Mouse (Mus musculus) heart, embryonic 15.5 days (tissue): ENCODE measurements around the gene Ccr3. TPM values are rescaled to one million over a fixed set of nuclear protein-coding genes. Genes with fewer than 3 reads are reported as not detected.
"Not testable (repeated sequence)": the region's sequence is repeated elsewhere in the genome, so short reads cannot be mapped to it uniquely, and the experiment has no call there.

Source experiments
- ATAC-seq: fragments of 200-750 bp; cut with Nextera tagmentation; replicated peaks from 2 replicates; pipeline ENCODE4 v1.8.0; 2017; ENCODE audit warnings: low read depth, moderate TSS enrichment; ENCODE audit not compliant: insufficient number of reproducible peaks, insufficient read depth, low FRiP score
- H3K27ac ChIP-seq: fragments of 300-500 bp; sonication (generic); 2 replicates; pipeline ENCODE4 v1.5.1; 2015; ENCODE audit warnings: mild to moderate bottlenecking, inconsistent platforms
- H3K27me3 ChIP-seq: fragments of 300-500 bp; sonication (generic); 2 replicates; pipeline ENCODE4 v1.6.1; 2015; ENCODE audit warnings: inconsistent platforms
- H3K36me3 ChIP-seq: fragments of 300-500 bp; sonication (generic); 2 replicates; pipeline ENCODE4 v1.6.1; 2015; ENCODE audit warnings: mild to moderate bottlenecking, inconsistent platforms
- H3K4me1 ChIP-seq: fragments of 300-500 bp; sonication (generic); replicated peaks from 2 replicates; pipeline ENCODE4 v1.6.1; 2015; ENCODE audit warnings: inconsistent platforms
- H3K4me2 ChIP-seq: fragments of 300-500 bp; sonication (generic); 2 replicates; pipeline ENCODE4 v1.6.1; 2015; ENCODE audit warnings: inconsistent platforms, mild to moderate bottlenecking, moderate library complexity
- H3K4me3 ChIP-seq: fragments of 300-500 bp; sonication (generic); 2 replicates; pipeline ENCODE4 v1.5.1; 2015; ENCODE audit warnings: mild to moderate bottlenecking, inconsistent platforms
- H3K9ac ChIP-seq: fragments of 300-500 bp; sonication (generic); 2 replicates; pipeline ENCODE4 v1.6.1; 2015; ENCODE audit warnings: mild to moderate bottlenecking, inconsistent platforms
- H3K9me3 ChIP-seq: fragments of 300-500 bp; sonication (generic); replicated peaks from 2 replicates; pipeline ENCODE4 v1.6.1; 2016; ENCODE audit warnings: inconsistent platforms
- WGBS: fragments of 180-500 bp; shearing (Covaris S2); methylation state at CpG from one replicate; pipeline ENCODE4 v1.1.7; 2015; ENCODE audit warnings: mixed read lengths; 5-methylcytosine and 5-hydroxymethylcytosine counted together
- polyA plus RNA-seq: library from polyadenylated mRNA; unstranded; fragments of >200 nt; fragmentation: Nextera tagmentation; extraction: Ambion mirVana; gene quantifications from 2 replicates; pipeline ENCODE4 v1.2.1, GENCODE M21; 2015

Gene Ccr3
- 0.05 TPM in 1 of 2 replicates, not detected in the other for polyA plus RNA-seq

DNA sequence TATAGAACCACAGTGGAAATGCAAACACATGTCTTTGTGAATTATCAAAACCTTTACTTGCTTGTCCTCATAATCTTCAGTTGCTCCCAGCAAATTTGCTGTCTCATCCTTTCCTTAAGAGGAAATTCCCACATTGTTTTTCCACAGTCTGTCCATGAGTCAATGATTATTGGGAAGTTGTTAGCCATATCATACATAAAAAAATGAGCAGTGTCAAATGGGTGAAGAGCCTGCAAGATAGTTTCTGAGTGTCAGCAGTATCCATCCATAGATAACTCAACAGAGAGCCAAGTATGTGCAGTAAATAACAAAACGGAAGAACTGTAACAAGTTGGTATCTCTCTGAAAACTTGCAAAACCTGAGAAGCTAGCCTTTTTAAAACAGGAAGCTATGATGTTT, at the start of gene Ccr3:
Gene Ccr3 (plus strand): TSS at position 301 of the 400 bp plus-strand sequence.
- H3K4me2 ChIP-seq = no peak within 1 kb of the TSS
- ATAC-seq = no peak
- no peaks in the 10 kb centered on the region for H3K27me3 ChIP-seq
- no peaks in the 10 kb centered on the region for H3K36me3 ChIP-seq
- H3K9me3 ChIP-seq = no peaks in the 10 kb centered on the region
- no peak within 1 kb of the TSS for H3K27ac ChIP-seq
- no peak within 1 kb of the TSS for H3K9ac ChIP-seq
- WGBS = 67% methylated on average over 1 of the region's 1 CpGs
- H3K4me3 ChIP-seq = no peak within 1 kb of the TSS
- no peaks in the 10 kb centered on the region for H3K4me1 ChIP-seq

DNA sequence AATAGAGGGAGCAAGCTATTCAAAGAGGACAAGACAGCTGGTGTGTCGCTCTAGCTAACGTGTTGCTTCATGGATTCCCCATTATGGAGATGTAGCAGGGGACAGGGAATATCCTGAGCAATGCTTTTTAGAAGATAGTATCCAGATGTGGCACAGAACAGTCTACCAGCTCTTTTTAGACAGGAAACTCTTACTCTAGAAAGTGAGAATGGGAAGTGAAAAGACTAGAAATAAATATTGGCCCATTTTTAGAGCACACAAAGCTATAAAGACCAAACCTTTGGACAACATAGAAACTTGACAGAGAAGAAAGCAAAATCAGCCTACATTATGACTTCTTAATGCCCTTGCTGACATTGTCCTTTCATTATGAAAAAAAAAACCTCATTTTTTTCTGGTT, 46.1 kb upstream of the Ccr3 start:
- Histone ChIP-seq H3K4me1 (no peaks in the 10 kb centered on the region), H3K9ac (no peak overlapping the region), H3K27me3 (no peaks in the 10 kb centered on the region), H3K36me3 (no peaks in the 10 kb centered on the region), H3K27ac (no peak overlapping the region), H3K4me2 (no peak overlapping the region), H3K4me3 (no peak overlapping the region), H3K9me3 (no peaks in the 10 kb centered on the region)
- WGBS = 59% methylated on average over 2 of the region's 2 CpGs
- ATAC-seq = no peak

DNA sequence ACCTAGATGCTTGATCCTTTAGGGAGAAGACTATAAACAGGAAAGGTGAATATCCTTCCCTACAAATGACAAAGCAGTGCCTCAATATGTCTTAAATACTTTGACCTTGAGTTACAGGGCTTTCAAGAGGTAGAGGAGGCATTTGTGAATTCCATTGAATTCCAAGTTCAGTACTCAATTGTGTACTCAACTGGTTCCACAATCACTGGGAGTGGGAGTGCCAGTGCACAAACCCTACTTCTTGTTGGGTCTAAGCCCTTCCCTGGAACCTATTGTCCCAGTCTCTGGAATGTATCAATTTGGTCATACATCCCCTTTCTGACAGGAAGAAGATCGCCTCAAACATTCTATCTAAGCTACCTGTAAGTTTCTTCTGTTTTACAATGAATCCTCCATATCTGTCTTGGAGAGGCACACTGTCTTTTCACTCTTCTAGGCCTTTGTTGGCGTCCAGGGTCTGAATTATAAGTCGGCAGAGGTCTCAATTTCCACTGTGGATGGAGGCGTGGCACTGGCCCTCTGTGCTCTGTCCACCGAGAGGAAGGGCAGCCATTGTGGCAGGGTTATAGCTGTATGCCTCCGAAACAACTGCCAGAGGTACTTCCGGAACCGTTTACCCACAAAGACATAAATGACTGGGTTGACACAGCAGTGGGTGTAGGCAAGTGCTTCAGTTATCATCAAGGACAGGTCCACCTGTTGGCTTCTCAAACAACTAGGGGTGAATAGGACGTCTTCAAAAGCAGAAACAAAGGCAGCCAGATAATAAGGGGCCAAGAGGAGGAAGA, 44.7 kb upstream of the Ccr3 start:
- no peaks in the 10 kb centered on the region for H3K9me3 ChIP-seq
- H3K9ac ChIP-seq = no peak overlapping the region
- no peak overlapping the region for H3K4me2 ChIP-seq
- no peaks in the 10 kb centered on the region for H3K36me3 ChIP-seq
- 73% methylated on average over 9 of the region's 9 CpGs for WGBS
- H3K27ac ChIP-seq = no peak overlapping the region
- H3K27me3 ChIP-seq = no peaks in the 10 kb centered on the region
- no peaks in the 10 kb centered on the region for H3K4me1 ChIP-seq
- no peak overlapping the region for H3K4me3 ChIP-seq
- ATAC-seq = no peak

DNA sequence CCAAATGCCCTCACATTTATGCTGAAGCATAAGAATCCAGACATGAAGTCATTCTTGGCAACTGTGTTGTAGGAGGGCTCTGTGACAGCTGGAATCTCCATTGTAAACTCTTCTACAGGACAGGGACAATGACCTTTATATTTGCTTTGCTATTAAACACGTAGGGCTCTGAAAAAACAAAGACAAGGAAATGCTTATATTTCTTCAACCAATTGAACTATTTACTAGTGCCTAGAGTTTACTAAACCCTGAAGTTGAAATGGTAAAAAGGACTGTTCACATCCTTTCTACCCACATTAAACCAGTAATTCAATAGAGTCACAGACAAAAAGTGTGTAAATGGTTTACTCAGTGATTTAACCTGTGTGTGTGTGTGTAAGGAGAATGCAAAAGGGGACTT, 43.5 kb upstream of the Ccr3 start, which contains the start of gene Ccr1l1:
Gene Ccr1l1 (minus strand): TSS at position 101 of the 400 bp plus-strand sequence.
- H3K4me3 ChIP-seq = no peak within 1 kb of the TSS
- no peaks in the 10 kb centered on the region for H3K4me1 ChIP-seq
- no peak within 1 kb of the TSS for H3K9ac ChIP-seq
- no peak for ATAC-seq
- no peak within 1 kb of the TSS for H3K27ac ChIP-seq
- H3K27me3 ChIP-seq = no peaks in the 10 kb centered on the region
- H3K4me2 ChIP-seq = no peak within 1 kb of the TSS
- H3K9me3 ChIP-seq = no peaks in the 10 kb centered on the region
- no peaks in the 10 kb centered on the region for H3K36me3 ChIP-seq
- WGBS = 47% methylated on average over 1 of the region's 1 CpGs

DNA sequence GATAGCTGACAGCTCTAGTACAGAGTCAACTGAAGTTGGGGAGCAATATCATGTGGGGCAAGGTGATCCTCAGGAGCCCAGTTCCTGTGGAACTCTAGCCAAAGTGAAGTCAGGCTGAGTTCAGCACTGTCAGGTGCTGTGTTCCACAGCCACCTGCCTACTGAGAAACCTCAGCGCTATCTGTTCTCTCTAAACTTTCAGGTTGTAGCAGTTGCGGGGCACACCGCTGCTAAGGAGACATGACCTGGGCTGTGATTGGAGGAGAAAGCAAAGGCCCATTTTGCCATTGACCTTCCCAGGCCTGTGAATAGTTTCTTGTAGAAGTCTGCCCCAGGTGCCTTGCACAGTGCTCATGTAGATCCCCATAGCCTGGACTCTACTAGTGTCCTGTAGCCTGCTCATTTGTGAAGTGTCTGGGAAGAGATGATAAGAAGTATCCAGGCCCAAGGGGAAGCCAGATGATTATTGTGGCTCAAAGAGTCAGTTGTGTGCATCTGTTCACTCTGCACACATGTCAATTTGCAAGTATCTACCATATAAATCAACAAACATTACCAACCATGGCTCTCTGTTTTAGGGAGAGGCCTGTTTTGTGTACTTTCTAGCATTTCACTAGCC, 40.8 kb upstream of the Ccr3 start:
- not testable (repeated sequence) for H3K27ac ChIP-seq, H3K9me3 ChIP-seq, H3K9ac ChIP-seq, H3K36me3 ChIP-seq, ATAC-seq, H3K4me3 ChIP-seq, H3K27me3 ChIP-seq, H3K4me1 ChIP-seq, H3K4me2 ChIP-seq
- no CpG with 5 or more reads among the region's 3 CpGs for WGBS

DNA sequence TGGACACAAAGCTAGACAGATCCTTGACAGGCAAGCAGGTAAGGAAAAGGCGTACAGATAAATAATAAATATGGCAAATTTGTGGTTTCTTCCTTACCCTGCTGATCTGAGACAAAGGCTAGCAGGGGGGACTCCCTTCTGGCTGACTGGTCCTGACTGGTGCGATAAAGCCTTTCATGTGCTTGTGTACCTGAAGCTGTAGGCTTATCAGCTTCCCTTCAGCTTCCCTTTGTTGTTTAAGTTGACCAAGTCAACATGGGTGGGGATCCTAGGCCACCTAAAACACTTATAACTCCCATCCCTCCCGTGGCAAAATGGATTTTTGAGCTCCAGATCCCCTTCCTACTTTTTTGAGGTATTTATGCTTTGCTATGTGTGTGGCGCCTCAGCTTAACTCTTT, 39.9 kb upstream of the Ccr3 start:
- H3K27ac ChIP-seq = no peak overlapping the region
- ATAC-seq = no peak

DNA sequence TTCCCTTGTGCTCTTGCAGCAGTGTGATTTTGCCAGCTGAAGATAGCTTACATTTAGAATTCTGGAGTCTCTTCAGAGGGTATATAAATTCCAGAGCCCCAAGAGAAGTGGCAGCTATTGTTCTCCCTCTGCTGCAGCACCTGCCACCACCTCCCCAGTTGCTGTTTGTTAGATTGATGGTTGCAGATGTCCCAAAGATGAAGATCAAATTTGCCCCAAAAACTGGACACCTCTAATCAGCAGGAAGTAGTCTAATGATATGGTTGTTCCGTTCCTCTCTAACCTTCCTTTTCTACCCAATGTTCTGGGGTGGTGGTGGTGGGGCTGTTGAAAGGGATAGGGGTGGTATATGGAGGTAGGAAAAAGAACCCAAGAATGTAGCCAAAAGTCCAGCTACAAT, 39.1 kb upstream of the Ccr3 start:
- Histone ChIP-seq H3K4me1 (no peaks in the 10 kb centered on the region), H3K9me3 (no peaks in the 10 kb centered on the region), H3K4me3 (no peak overlapping the region), H3K36me3 (no peaks in the 10 kb centered on the region), H3K27ac (no peak overlapping the region), H3K4me2 (no peak overlapping the region), H3K27me3 (no peaks in the 10 kb centered on the region), H3K9ac (no peak overlapping the region)
- ATAC-seq = no peak
- WGBS = 68% methylated on average over 1 of the region's 1 CpGs

More for the DNA sequence above, 39.9 kb upstream of the Ccr3 start:
- Histone ChIP-seq H3K4me2 (no peak overlapping the region), H3K4me1 (no peaks in the 10 kb centered on the region), H3K27me3 (no peaks in the 10 kb centered on the region), H3K9ac (no peak overlapping the region), H3K36me3 (no peaks in the 10 kb centered on the region), H3K9me3 (no peaks in the 10 kb centered on the region), H3K4me3 (no peak overlapping the region)
- WGBS = 63% methylated on average over 4 of the region's 4 CpGs

DNA sequence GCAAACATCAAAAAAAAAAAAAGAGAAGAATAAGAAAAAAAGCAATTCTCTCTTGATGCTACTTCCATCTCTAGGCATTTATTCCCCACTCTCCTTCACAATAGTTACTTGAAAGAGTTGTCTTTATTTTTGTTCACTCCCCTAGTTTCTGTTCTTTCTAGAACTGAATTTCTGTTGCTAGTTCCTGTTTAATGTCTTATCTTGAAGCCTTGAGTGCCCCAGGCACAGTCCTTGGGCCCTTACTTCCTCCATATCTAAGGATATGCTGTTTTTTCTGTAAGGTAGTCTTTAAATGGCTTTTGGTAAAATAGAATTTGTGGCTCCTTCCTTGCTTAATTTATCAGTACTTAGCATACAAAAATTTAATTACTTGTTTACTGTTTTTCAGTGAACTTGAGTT, 36.8 kb upstream of the Ccr3 start:
- no peaks in the 10 kb centered on the region for H3K9me3 ChIP-seq
- no peak overlapping the region for H3K4me2 ChIP-seq
- no peak overlapping the region for H3K4me3 ChIP-seq
- no peak overlapping the region for H3K9ac ChIP-seq
- ATAC-seq = no peak
- H3K4me1 ChIP-seq = no peaks in the 10 kb centered on the region
- no peak overlapping the region for H3K27ac ChIP-seq
- H3K36me3 ChIP-seq = no peaks in the 10 kb centered on the region
- H3K27me3 ChIP-seq = no peaks in the 10 kb centered on the region

DNA sequence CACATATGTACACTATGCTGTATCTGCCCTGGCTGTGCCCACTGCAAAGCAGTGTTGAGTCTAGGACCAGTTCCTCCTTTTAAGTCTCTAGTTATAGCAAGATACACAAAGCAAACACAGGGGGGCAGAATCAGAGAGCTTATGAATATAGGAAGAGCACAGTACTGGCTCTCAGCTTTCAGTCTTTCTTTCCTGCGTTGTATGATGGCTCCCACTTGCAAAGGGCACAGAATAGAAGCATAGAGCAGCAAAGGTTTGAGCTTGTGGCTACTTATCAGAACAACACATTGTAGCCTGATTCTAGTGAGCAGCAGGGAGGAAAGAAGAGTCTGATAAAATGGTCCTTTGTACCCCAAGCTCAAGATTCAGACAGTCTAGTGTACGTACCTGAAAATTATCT, 35.6 kb upstream of the Ccr3 start:
- no peaks in the 10 kb centered on the region for H3K27me3 ChIP-seq
- no peaks in the 10 kb centered on the region for H3K4me1 ChIP-seq
- no peak overlapping the region for H3K4me3 ChIP-seq
- no peak overlapping the region for H3K4me2 ChIP-seq
- no peak overlapping the region for H3K27ac ChIP-seq
- no peaks in the 10 kb centered on the region for H3K9me3 ChIP-seq
- no peak overlapping the region for H3K9ac ChIP-seq
- ATAC-seq = no peak
- 72% methylated on average over 2 of the region's 2 CpGs for WGBS
- no peaks in the 10 kb centered on the region for H3K36me3 ChIP-seq

DNA sequence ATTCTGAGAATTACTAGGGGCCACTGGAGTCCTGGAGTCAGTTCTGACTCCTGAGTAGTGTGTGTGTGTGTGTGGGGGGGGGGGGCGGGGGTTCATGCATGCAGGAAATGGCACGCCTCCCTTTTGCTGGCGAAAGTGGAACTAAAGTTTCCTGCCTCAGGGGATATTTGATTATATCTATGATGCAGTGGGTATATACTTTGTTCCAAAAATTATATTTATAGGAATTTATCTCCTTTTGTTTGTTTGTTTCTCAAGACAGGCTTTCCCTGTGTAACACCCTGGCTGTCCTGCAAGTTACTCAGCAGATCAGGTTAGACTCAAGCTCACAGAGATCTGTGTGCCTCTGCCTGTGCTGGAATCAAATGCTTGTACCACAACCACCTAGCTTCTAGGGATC, 32.1 kb upstream of the Ccr3 start:
- no peak overlapping the region for H3K9ac ChIP-seq
- H3K27ac ChIP-seq = no peak overlapping the region
- no peaks in the 10 kb centered on the region for H3K36me3 ChIP-seq
- no peaks in the 10 kb centered on the region for H3K9me3 ChIP-seq
- no peaks in the 10 kb centered on the region for H3K27me3 ChIP-seq
- 59% methylated on average over 3 of the region's 3 CpGs for WGBS
- H3K4me3 ChIP-seq = no peak overlapping the region
- H3K4me1 ChIP-seq = no peaks in the 10 kb centered on the region
- H3K4me2 ChIP-seq = no peak overlapping the region
- ATAC-seq = no peak

DNA sequence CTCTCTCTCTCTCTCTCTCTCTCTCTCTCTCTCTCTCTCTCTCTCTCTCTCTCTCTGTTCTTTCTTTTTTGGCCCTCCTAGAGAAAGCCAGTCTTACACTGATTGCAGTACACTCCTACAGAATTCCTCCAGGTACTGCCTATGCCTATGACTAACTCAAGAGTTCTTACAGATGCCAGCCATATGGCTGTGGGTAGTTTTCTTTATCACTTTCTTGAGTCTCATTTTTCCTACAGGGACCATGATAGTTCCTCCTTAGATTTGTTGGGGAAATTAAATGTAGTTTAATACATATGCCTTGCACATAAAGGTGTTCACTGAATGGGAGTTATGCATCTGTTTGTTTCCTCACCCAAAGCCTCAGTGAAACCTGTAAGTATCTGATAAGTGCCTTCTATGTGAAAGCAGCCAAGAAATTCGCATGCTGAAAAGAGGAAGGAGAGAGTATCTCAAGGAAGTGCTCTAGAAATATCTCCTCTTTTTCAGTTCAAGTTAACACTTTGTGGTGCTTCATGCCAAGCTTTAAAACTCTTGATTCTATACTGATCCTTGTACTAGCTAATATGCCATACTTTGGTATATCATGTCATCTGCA, 30.4 kb upstream of the Ccr3 start:
- 27% methylated on average over 1 of the region's 1 CpGs for whole genome bisulfite sequencing

More for the DNA sequence above, 30.4 kb upstream of the Ccr3 start:
- no peak overlapping the region for H3K9ac ChIP-seq
- no peaks in the 10 kb centered on the region for H3K36me3 ChIP-seq
- no peak for ATAC-seq
- H3K27ac ChIP-seq = no peak overlapping the region
- no peaks in the 10 kb centered on the region for H3K4me1 ChIP-seq
- no peak overlapping the region for H3K4me3 ChIP-seq
- H3K27me3 ChIP-seq = no peaks in the 10 kb centered on the region
- no peaks in the 10 kb centered on the region for H3K9me3 ChIP-seq
- no peak overlapping the region for H3K4me2 ChIP-seq
